Mouse (Mus musculus) gastrocnemius, postnatal 10 days (tissue): ENCODE results near the gene Cdc42bpb. TPM values are rescaled to one million over a fixed set of nuclear protein-coding genes. Genes with fewer than 3 reads are reported as not detected.
A peak's percentile ranks its signal among the peaks of the same experiment; 100 is the strongest.

Experiments used
- DNase-seq: peaks from one replicate; pipeline ENCODE4 v3.0.0; 2021; ENCODE audit warnings: mixed read lengths
- total RNA-seq, 2 experiments: library from RNA; stranded (reverse); gene quantifications; 2 replicates each; pipeline ENCODE4 v1.2.3; 2021

The Cdc42bpb gene
- total RNA-seq, 2 experiments from 2014 or later, result 48.3 to 55.8 TPM

- DNase-seq, result no peak
Observed at GRCm38 (mm10) chr12:111340692-111341091, 36.8 kb downstream of the Cdc42bpb start.

- no peak for DNase-seq
Observed at GRCm38 (mm10) chr12:111337864-111338354, 39.6 kb downstream of the Cdc42bpb start.

- DNase-seq, result peak; percentile 40
Observed at GRCm38 (mm10) chr12:111333020-111333605, 44.4 kb downstream of the Cdc42bpb start.

- DNase-seq, result no peak
Observed at GRCm38 (mm10) chr12:111332443-111332842, 45.1 kb downstream of the Cdc42bpb start.

GRCm38 (mm10) chr12:111331573-111331972, 45.9 kb downstream of the Cdc42bpb start:
- no peak for DNase-seq

- DNase-seq, result no peak
Observed at GRCm38 (mm10) chr12:111329281-111329680, 48.2 kb downstream of the Cdc42bpb start.

- DNase-seq, result no peak
Observed at GRCm38 (mm10) chr12:111328360-111328759, 49.2 kb downstream of the Cdc42bpb start.

GRCm38 (mm10) chr12:111325744-111326424, 51.6 kb downstream of the Cdc42bpb start:
- DNase-seq, result no peak

- no peak for DNase-seq
Observed at GRCm38 (mm10) chr12:111324949-111325348, 52.6 kb downstream of the Cdc42bpb start.

GRCm38 (mm10) chr12:111324536-111324935, 53.0 kb downstream of the Cdc42bpb start:
- DNase-seq, result no peak

- no peak for DNase-seq
Observed at GRCm38 (mm10) chr12:111323423-111323822, 54.1 kb downstream of the Cdc42bpb start.

GRCm38 (mm10) chr12:111321832-111322231, 55.7 kb downstream of the Cdc42bpb start:
- DNase-seq, result no peak

GRCm38 (mm10) chr12:111320549-111320948, 57.0 kb downstream of the Cdc42bpb start:
- DNase-seq, result no peak

- DNase-seq, result no peak
Observed at GRCm38 (mm10) chr12:111317694-111318093, 59.8 kb downstream of the Cdc42bpb start.

- DNase-seq, result no peak
Observed at GRCm38 (mm10) chr12:111314273-111314672, 63.2 kb downstream of the Cdc42bpb start.

- DNase-seq, result no peak
Observed at GRCm38 (mm10) chr12:111311775-111312174, 65.7 kb downstream of the Cdc42bpb start.

GRCm38 (mm10) chr12:111309931-111310330, 67.6 kb downstream of the Cdc42bpb start:
- DNase-seq, result no peak

GRCm38 (mm10) chr12:111309256-111309655, 68.3 kb downstream of the Cdc42bpb start:
- no peak for DNase-seq

- DNase-seq, result peak; percentile 48
Observed at GRCm38 (mm10) chr12:111306821-111307220, 70.7 kb downstream of the Cdc42bpb start.

- DNase-seq, result no peak
Observed at GRCm38 (mm10) chr12:111303702-111304337, 73.7 kb downstream of the Cdc42bpb start.

GRCm38 (mm10) chr12:111302018-111302345, 75.5 kb downstream of the Cdc42bpb start:
- DNase-seq, result no peak

GRCm38 (mm10) chr12:111301322-111302017, 76.0 kb downstream of the Cdc42bpb start:
- DNase-seq, result no peak

- DNase-seq, result peak; percentile 66
Observed at GRCm38 (mm10) chr12:111293025-111293424, 84.5 kb downstream of the Cdc42bpb start.
